Mouse (Mus musculus): ENCODE data around the gene Tubgcp5. TPM values are rescaled to one million over a fixed set of nuclear protein-coding genes. Genes with fewer than 3 reads are reported as not detected.

The Tubgcp5 gene
- total and polyA plus RNA-seq, 3 experiments = 13.0 to 28.8 (median 24.1) TPM

DNA sequence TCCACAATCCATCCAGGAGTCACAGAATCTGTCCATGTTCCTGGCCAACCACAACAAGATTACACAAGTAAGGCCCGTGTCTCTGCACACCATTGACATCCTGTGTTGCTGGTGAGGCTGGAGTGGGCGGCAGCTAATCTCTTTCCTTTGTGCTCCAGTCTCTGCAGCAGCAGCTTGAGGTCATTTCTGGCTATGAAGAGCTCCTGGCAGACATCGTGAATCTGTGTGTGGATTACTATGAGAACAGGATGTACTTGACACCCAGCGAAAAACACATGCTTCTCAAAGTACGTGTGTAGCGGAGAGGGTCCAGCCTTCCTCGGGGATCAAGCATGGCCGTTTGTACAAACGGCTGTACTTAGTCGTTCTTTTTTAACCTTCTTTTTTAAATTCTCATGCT, 83.8 kb downstream of the Tubgcp5 start:
- in situ Hi-C loops (cut with MboI; ENCODE audit: low pct_ligation_motif_present, low pct_unique_long_range_greater_than_20kb, low sequenced_read_pairs) (no loop called here), dilution Hi-C loops (cut with MboI; ENCODE audit: extremely low pct_ligation_motif_present, extremely low pct_unique_long_range_greater_than_20kb, low sequenced_read_pairs) (no loop called here)
- Histone ChIP-seq H3K79me2 (replicated peaks; ENCODE audit: control insufficient read depth, extremely low read depth, insufficient read depth, poor library complexity, severe bottlenecking) (no peaks in the 10 kb centered on the region), H3K27ac (ENCODE audit: insufficient read depth, low read depth) (no peak overlapping the region), H3K36me3 (replicated peaks in 1 of 2; ENCODE audit: control insufficient read depth in 1 of 2, insufficient read depth in 1 of 2, low read length in 1 of 2) (peaks cover 45 to 80% of the 10 kb centered on the region in 2 experiments), H3K9ac (ENCODE audit: insufficient read depth, low read depth) (no peak overlapping the region), H3K9me3 (replicated peaks; ENCODE audit: low read length) (no peaks in the 10 kb centered on the region), H3K27me3 (replicated peaks) (no peaks in the 10 kb centered on the region), H3K4me1 (ENCODE audit: control insufficient read depth in 1 of 2, insufficient read depth in 2 of 2) (peaks cover 0 to 3% of the 10 kb centered on the region in 2 experiments; a peak in 1 of 4 replicates), H3K4me3 (replicated peaks in 1 of 3; ENCODE audit: low read depth in 2 of 3, low read length in 2 of 3, poor library complexity in 1 of 3) (no peak overlapping the region), H3K4me2 (ENCODE audit: insufficient read depth, low read depth, poor library complexity, severe bottlenecking) (no peak overlapping the region)
- TF ChIP-seq RCOR1 (conservative IDR thresholded peaks at IDR 0.05; ENCODE audit: low read depth, low read length) = no peak
- TF ChIP-seq ETS1 (conservative IDR thresholded peaks at IDR 0.05; ENCODE audit: low read depth, low read length) = no peak
- no peak for DNase-seq (ENCODE audit: extremely low read depth)

- H3K36me3 ChIP-seq (replicated peaks in 1 of 2; ENCODE audit: control insufficient read depth in 1 of 2, insufficient read depth in 1 of 2, low read length in 1 of 2) = peaks cover 22 to 59% of the 10 kb centered on the region in 2 experiments
These were observed 86.9 kb downstream of the Tubgcp5 start for GRCm38 (mm10) chr7:55880882-55881281.

More at GRCm38 (mm10) chr7:55880882-55881281, 86.9 kb downstream of the Tubgcp5 start:
- dilution Hi-C loops (cut with MboI; ENCODE audit: extremely low pct_ligation_motif_present, extremely low pct_unique_long_range_greater_than_20kb, low sequenced_read_pairs) (no loop called here), in situ Hi-C loops (cut with MboI; ENCODE audit: low pct_ligation_motif_present, low pct_unique_long_range_greater_than_20kb, low sequenced_read_pairs) (no loop called here)
- no peak for TF ChIP-seq POLR2A (IDR thresholded peaks at IDR 0.05; ENCODE audit: low read depth, low read length)
- no peak for TF ChIP-seq HCFC1 (IDR thresholded peaks at IDR 0.05; ENCODE audit: low read depth, low read length)
- TF ChIP-seq USF1 (IDR thresholded peaks at IDR 0.05; ENCODE audit: low read depth, low read length) = no peak
- no peak for TF ChIP-seq ZMIZ1 (IDR thresholded peaks at IDR 0.05; ENCODE audit: low read depth, low read length)
- TF ChIP-seq TBP (conservative IDR thresholded peaks at IDR 0.05; ENCODE audit: low read depth, low read length) = no peak
- no peak for TF ChIP-seq RAD21 (IDR thresholded peaks at IDR 0.05; ENCODE audit: low read depth, low read length)
- no peak for TF ChIP-seq EP300 (IDR thresholded peaks at IDR 0.05; ENCODE audit: low read length)
- no peak for TF ChIP-seq CHD1 (IDR thresholded peaks at IDR 0.05; ENCODE audit: low read depth, low read length)
- no peak for TF ChIP-seq MAX (IDR thresholded peaks at IDR 0.05; ENCODE audit: low read length)
- TF ChIP-seq SIN3A (IDR thresholded peaks at IDR 0.05; ENCODE audit: low read length) = no peak
- H3K27ac ChIP-seq (ENCODE audit: insufficient read depth, low read depth) = no peak overlapping the region
- H3K4me3 ChIP-seq (replicated peaks in 1 of 3; ENCODE audit: low read depth in 2 of 3, low read length in 2 of 3, poor library complexity in 1 of 3) = no peak overlapping the region
- no peak overlapping the region for H3K4me2 ChIP-seq (ENCODE audit: insufficient read depth, low read depth, poor library complexity, severe bottlenecking)
- no peaks in the 10 kb centered on the region for H3K4me1 ChIP-seq (ENCODE audit: control insufficient read depth in 1 of 2, insufficient read depth in 2 of 2)
- no peak overlapping the region for H3K9ac ChIP-seq (ENCODE audit: insufficient read depth, low read depth)
- DNase-seq (ENCODE audit: extremely low read depth) = no peak
- no peaks in the 10 kb centered on the region for H3K27me3 ChIP-seq (replicated peaks)
- no peaks in the 10 kb centered on the region for H3K79me2 ChIP-seq (replicated peaks; ENCODE audit: control insufficient read depth, extremely low read depth, insufficient read depth, poor library complexity, severe bottlenecking)
- no peaks in the 10 kb centered on the region for H3K9me3 ChIP-seq (replicated peaks; ENCODE audit: low read length)

Other genes starting within 250 kb of the Tubgcp5 start
- gene Siglech, start 26.0 kb upstream of the Tubgcp5 start, total RNA-seq (2012; rRNA removed) = not detected in 2 replicates
- gene Siglech, start 26.0 kb upstream of the Tubgcp5 start, total RNA-seq (2014; rRNA removed) = 0.31 and 0.35 TPM in 2 replicates
- 0.42 and 0.66 TPM in 2 replicates for gene Siglech, start 26.0 kb upstream of the Tubgcp5 start, polyA plus RNA-seq (2012; ENCODE audit: insufficient read length, low read depth)
- 24.8 and 29.3 TPM in 2 replicates for gene Cyfip1, start 47.6 kb downstream of the Tubgcp5 start, total RNA-seq (2012; rRNA removed)
- gene Cyfip1, start 47.6 kb downstream of the Tubgcp5 start, total RNA-seq (2014; rRNA removed) = 19.3 and 20.1 TPM in 2 replicates
- 24.8 and 27.8 TPM in 2 replicates for gene Cyfip1, start 47.6 kb downstream of the Tubgcp5 start, polyA plus RNA-seq (2012; ENCODE audit: insufficient read length, low read depth)
- gene Nipa2, start 168.3 kb downstream of the Tubgcp5 start, total RNA-seq (2012; rRNA removed) = 24.4 and 34.0 TPM in 2 replicates
- 50.4 and 61.4 TPM in 2 replicates for gene Nipa2, start 168.3 kb downstream of the Tubgcp5 start, total RNA-seq (2014; rRNA removed)
- gene Nipa2, start 168.3 kb downstream of the Tubgcp5 start, polyA plus RNA-seq (2012; ENCODE audit: insufficient read length, low read depth) = 44.0 and 45.2 TPM in 2 replicates
- 0.25 and 0.38 TPM in 2 replicates for gene Nipa1, start 225.8 kb downstream of the Tubgcp5 start, total RNA-seq (2012; rRNA removed)
- 0.86 and 1.0 TPM in 2 replicates for gene Nipa1, start 225.8 kb downstream of the Tubgcp5 start, total RNA-seq (2014; rRNA removed)
- 0.96 and 1.3 TPM in 2 replicates for gene Nipa1, start 225.8 kb downstream of the Tubgcp5 start, polyA plus RNA-seq (2012; ENCODE audit: insufficient read length, low read depth)

Measured in CH12.LX (cell line).